Mouse (Mus musculus): Measurements from ENCODE around the gene Sptssa.

- TF ChIP-seq CTCF (IDR thresholded peaks at IDR 0.05; ENCODE audit: low read depth) (no peak), EP300 (optimal IDR thresholded peaks at IDR 0.05) (no peak)
Measured at GRCm38 (mm10) chr12:54608988-54609387, 47.4 kb downstream of the Sptssa start.

Measured in stomach, postnatal 0 days (tissue).